Mouse (Mus musculus) layer of hippocampus, postnatal 14 days (tissue): Measurements from ENCODE around the gene Inafm1. TPM values are rescaled to one million over a fixed set of nuclear protein-coding genes. Genes with fewer than 3 reads are reported as not detected.
A peak's percentile ranks its signal among the peaks of the same experiment; 100 is the strongest.
"Not testable (repeated sequence)": the region's sequence is repeated elsewhere in the genome, so short reads cannot be mapped to it uniquely, and the experiment has no call there.

Source experiments
- DNase-seq, 2 experiments: peaks; one replicate each; pipeline ENCODE4 v3.0.0; 2021 to 2022; ENCODE audit warnings: low spot score in 2 of 2, mixed read lengths in 1 of 2
- total RNA-seq, 2 experiments: library from RNA; stranded (reverse); gene quantifications; 2 replicates each; pipeline ENCODE4 v1.2.3; 2021

The Inafm1 gene
- total RNA-seq, 2 experiments from 2014 or later = 28.1 to 31.2 TPM

- no peak for DNase-seq
These were observed 7.6 kb downstream of the Inafm1 start for GRCm38 (mm10) chr7:16265856-16266255.

GRCm38 (mm10) chr7:16263843-16264242 is 9.6 kb downstream of the Inafm1 start:
- no peak for DNase-seq

- DNase-seq = peak; percentile 64 to 73
These were observed 10.2 kb downstream of the Inafm1 start for GRCm38 (mm10) chr7:16263015-16263787.

GRCm38 (mm10) chr7:16261097-16261496 is 12.3 kb downstream of the Inafm1 start:
- no peak for DNase-seq

GRCm38 (mm10) chr7:16259110-16259590 is 14.3 kb downstream of the Inafm1 start, which contains the start of gene C5ar1:
TSS of gene C5ar1 (minus strand) at chr7:16259540.
- no peak for DNase-seq

- no peak for DNase-seq
These were observed 15.6 kb downstream of the Inafm1 start for GRCm38 (mm10) chr7:16257830-16258229.

GRCm38 (mm10) chr7:16255963-16256362 is 17.5 kb downstream of the Inafm1 start:
- not testable (repeated sequence) for DNase-seq

- no peak for DNase-seq
These were observed 19.2 kb downstream of the Inafm1 start for GRCm38 (mm10) chr7:16254195-16254594.

GRCm38 (mm10) chr7:16250687-16251086 is 22.7 kb downstream of the Inafm1 start:
- no peak for DNase-seq

GRCm38 (mm10) chr7:16245958-16246357 is 27.5 kb downstream of the Inafm1 start:
- DNase-seq = no peak

- no peak for DNase-seq
These were observed 29.4 kb downstream of the Inafm1 start, which contains the start of gene C5ar2 for GRCm38 (mm10) chr7:16244067-16244466. TSS of gene C5ar2 (minus strand) at chr7:16244154.

GRCm38 (mm10) chr7:16242198-16242597 is 31.2 kb downstream of the Inafm1 start:
- DNase-seq = no peak

- no peak for DNase-seq
These were observed 31.6 kb downstream of the Inafm1 start for GRCm38 (mm10) chr7:16241787-16242186.

GRCm38 (mm10) chr7:16240978-16241303 is 32.5 kb downstream of the Inafm1 start:
- no peak for DNase-seq

GRCm38 (mm10) chr7:16240281-16240977 is 33.0 kb downstream of the Inafm1 start:
- no peak for DNase-seq

GRCm38 (mm10) chr7:16239554-16239997 is 33.8 kb downstream of the Inafm1 start:
- DNase-seq = no peak

GRCm38 (mm10) chr7:16229869-16230268 is 43.5 kb downstream of the Inafm1 start:
- no peak for DNase-seq

Other genes starting within 250 kb of the Inafm1 start
- 10 to 100 TPM; 18.7 to 19.4 TPM for gene Bicra, start 225.7 kb downstream of the Inafm1 start, total RNA-seq
- under 1 TPM; 0.46 to 0.50 TPM for gene Zfp541, start 211.8 kb downstream of the Inafm1 start, total RNA-seq
- gene Napa, start 175.2 kb downstream of the Inafm1 start, total RNA-seq = 100 to 1,000 TPM; 240 to 259 TPM
- 10 to 100 TPM; 30.3 to 38.6 TPM for gene Kptn, start 153.7 kb downstream of the Inafm1 start, total RNA-seq
- gene Slc8a2, start 143.8 kb downstream of the Inafm1 start, total RNA-seq = 100 to 1,000 TPM; 335 to 349 TPM
- gene Meis3, start 98.5 kb downstream of the Inafm1 start, total RNA-seq = 10 to 100 TPM; 38.0 to 42.5 TPM
- gene Dhx34, start 51.6 kb downstream of the Inafm1 start, total RNA-seq = 10 to 100 TPM in 1 of 2 experiments, 1 to 10 TPM in 1; 9.4 to 12.5 TPM
- gene C5ar2, start 29.5 kb downstream of the Inafm1 start, total RNA-seq = under 1 TPM; 0.48 to 0.55 TPM
- gene C5ar1, start 14.1 kb downstream of the Inafm1 start, total RNA-seq = 1 to 10 TPM in 1 of 2 experiments, under 1 TPM in 1; 0.74 to 2.0 TPM
- 10 to 100 TPM; 84.3 to 84.5 TPM for gene Ccdc9, start 13.2 kb upstream of the Inafm1 start, total RNA-seq
- 10 to 100 TPM; 16.6 to 20.4 TPM for gene Bbc3, start 34.8 kb upstream of the Inafm1 start, total RNA-seq
- 100 to 1,000 TPM in 1 of 2 experiments, 10 to 100 TPM in 1; 95.9 to 105 TPM for gene Sae1, start 114.2 kb upstream of the Inafm1 start, total RNA-seq
- gene Zc3h4, start 127.3 kb upstream of the Inafm1 start, total RNA-seq = 10 to 100 TPM; 49.0 to 54.2 TPM
- 10 to 100 TPM; 90.2 to 90.8 TPM for gene Tmem160, start 179.2 kb upstream of the Inafm1 start, total RNA-seq
- 10 to 100 TPM; 19.7 to 23.6 TPM for gene Npas1, start 204.1 kb upstream of the Inafm1 start, total RNA-seq